Mouse (Mus musculus) adipose tissue, adult 10 weeks (tissue): ENCODE measurements around the gene Macrod1. TPM values are rescaled to one million over a fixed set of nuclear protein-coding genes. Genes with fewer than 3 reads are reported as not detected.

ENCODE experiments used
- polyA plus RNA-seq: library from polyadenylated mRNA; stranded (reverse); fragments of 350-450 nt; fragmentation: Illumina TruSeq; extraction: RNeasy Lipid Tissue Mini Kit (QIAGEN cat#74804); gene quantifications from one replicate; pipeline ENCODE4 v1.2.3, GENCODE M21; 2014; ENCODE audit warnings: low read depth, low replicate concordance

The Macrod1 gene
- 26.8 TPM for polyA plus RNA-seq

DNA sequence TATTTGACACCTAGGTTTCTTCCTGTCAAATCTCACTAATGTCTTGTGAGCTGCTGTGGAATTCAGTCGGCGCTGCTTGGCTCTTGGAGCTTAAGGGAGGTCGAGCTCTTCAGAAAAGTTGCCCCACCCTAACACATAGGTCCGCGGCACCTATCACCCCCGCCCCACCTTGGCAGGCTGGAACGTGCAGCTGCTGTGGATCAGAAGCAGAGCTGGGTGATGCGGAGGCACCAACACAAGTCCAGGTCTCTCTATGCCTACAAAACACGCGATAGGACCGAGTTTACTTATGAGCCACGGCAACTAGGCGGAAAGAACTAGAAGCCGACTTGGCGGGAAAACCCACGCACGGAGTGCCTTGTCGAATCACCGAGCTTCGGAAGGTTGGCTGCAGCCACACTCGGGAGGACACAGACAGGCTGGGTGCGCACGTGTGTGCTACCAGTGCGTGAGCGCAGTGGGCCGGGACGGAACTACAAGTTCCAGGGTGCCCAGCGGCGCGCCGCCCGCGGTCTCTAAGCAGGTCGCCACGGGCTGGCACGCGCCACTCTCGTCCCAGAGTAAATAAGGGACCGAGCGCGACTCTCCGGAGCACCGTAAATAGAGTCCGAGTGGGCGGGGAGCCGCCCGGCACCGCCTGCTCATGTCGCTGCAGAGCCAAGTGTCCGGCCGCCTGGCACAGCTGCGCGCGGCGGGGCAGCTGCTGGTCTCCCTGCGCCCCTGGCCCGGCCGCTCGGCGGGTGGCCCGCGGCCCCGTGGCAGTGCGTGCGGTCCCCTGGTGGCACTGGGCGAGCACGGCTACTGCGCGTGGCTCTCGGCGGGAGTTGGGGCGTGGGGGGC lies at the start of gene Macrod1:
TSS of gene Macrod1 (plus strand) at position 563 of the 840 bp plus-strand sequence.

DNA sequence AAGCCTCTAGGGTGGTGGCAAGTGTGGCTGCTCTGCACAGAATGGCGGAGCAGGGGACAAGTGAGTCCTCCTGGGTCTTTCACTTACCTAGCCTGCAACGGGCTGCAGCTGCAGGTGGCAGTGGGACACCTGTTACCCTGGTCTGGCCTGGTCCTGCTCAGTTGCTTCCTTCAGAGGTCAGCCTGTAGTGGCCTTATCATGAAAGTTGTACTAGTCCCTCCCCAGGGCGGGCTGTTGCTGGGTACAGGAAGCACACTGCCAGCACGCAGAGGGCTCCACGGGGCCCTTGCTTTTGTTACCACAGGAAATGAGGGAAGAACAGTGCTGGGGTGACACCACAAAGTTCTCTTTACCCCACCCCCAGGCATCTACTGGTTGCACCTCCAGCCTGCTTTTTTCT lies 37.4 kb upstream of the Macrod1 start, which contains the start of gene Fermt3:
TSS of gene Fermt3 (minus strand) at position 279 of the 400 bp plus-strand sequence.

DNA sequence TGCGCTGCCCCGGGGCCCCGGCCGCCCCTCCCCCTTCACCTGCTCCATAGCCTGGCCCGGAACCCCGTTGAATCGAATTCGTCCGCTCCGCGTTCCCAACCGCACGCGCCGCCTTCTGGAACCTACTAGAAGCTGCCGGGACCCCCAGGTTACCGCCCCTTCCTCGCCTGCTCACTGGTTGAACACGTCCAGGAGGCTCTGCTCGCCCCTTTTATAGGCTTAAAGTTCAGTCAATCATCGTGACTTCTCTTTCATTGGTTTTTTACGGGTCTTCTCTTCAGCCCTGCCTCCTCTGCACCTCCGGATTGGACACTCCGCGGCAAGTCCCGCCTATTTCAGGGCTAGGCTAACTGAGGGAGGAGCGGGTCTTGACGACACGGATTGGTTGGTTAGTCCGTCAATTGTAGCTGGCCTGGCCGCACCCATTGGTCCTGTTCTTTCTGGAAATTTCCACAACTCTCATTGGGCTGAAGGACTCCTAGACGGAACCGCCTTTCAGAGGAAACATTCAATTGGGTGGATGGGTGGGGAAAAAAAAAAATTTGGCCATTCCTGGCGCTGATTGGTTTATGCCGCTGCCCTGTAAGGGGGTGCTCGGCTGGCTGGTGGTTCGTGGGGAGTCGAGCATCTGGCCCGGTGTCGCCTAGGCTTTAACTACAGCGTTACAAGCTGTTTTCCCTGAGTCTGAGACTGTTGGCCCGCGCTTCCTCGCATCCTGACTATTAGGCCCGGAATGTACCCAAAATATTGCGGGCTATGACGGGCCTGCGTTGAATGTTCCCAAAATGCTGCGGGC lies 16.6 kb upstream of the Macrod1 start, which contains the start of gene Stip1:
TSS of gene Stip1 (minus strand) at position 127 of the 796 bp plus-strand sequence.

GRCm38 (mm10) chr19:7105544-7105943 lies 48.9 kb downstream of the Macrod1 start, which contains the start of gene Flrt1:
TSS of gene Flrt1 (minus strand) at chr19:7105729.

GRCm38 (mm10) chr19:7205753-7206736 lies 149.4 kb downstream of the Macrod1 start, which contains the start of gene Otub1:
TSS of gene Otub1 (minus strand) at chr19:7206316.

GRCm38 (mm10) chr19:7217162-7217925 lies 160.7 kb downstream of the Macrod1 start, which contains the start of gene Cox8a:
TSS of gene Cox8a (minus strand) at chr19:7217616.

GRCm38 (mm10) chr19:7240782-7241690 lies 184.4 kb downstream of the Macrod1 start, which contains the start of gene Naa40:
TSS of gene Naa40 (minus strand) at chr19:7241183.

Other genes starting within 250 kb of the Macrod1 start
- 20.0 TPM for gene Rps6ka4, start 216.2 kb upstream of the Macrod1 start, polyA plus RNA-seq
- gene Ccdc88b, start 198.6 kb upstream of the Macrod1 start, polyA plus RNA-seq, result 2.5 TPM
- 56.4 TPM for gene Trmt112, start 147.1 kb upstream of the Macrod1 start, polyA plus RNA-seq
- 299 TPM for gene Prdx5, start 146.7 kb upstream of the Macrod1 start, polyA plus RNA-seq
- 28.7 TPM for gene Esrra, start 135.0 kb upstream of the Macrod1 start, polyA plus RNA-seq
- gene Catsperz, start 131.4 kb upstream of the Macrod1 start, polyA plus RNA-seq, result 10.1 TPM
- 0.31 TPM for gene Kcnk4, start 122.3 kb upstream of the Macrod1 start, polyA plus RNA-seq
- gene Bad, start 114.9 kb upstream of the Macrod1 start, polyA plus RNA-seq, result 54.0 TPM
- gene Gpr137, start 114.3 kb upstream of the Macrod1 start, polyA plus RNA-seq, result 57.9 TPM
- gene Ppp1r14b, start 81.8 kb upstream of the Macrod1 start, polyA plus RNA-seq, result 81.3 TPM
- gene Plcb3, start 80.3 kb upstream of the Macrod1 start, polyA plus RNA-seq, result 38.0 TPM
- 204 TPM for gene Fkbp2, start 76.3 kb upstream of the Macrod1 start, polyA plus RNA-seq
- gene Vegfb, start 69.2 kb upstream of the Macrod1 start, polyA plus RNA-seq, result 60.0 TPM
- gene Dnajc4, start 64.2 kb upstream of the Macrod1 start, polyA plus RNA-seq, result 40.7 TPM
- gene Nudt22, start 60.7 kb upstream of the Macrod1 start, polyA plus RNA-seq, result 23.3 TPM
- 11.9 TPM for gene Trpt1, start 60.7 kb upstream of the Macrod1 start, polyA plus RNA-seq
- gene Fermt3, start 37.3 kb upstream of the Macrod1 start, polyA plus RNA-seq, result 10.2 TPM
- gene Stip1, start 16.8 kb upstream of the Macrod1 start, polyA plus RNA-seq, result 65.5 TPM
- 0.72 TPM for gene Flrt1, start 48.9 kb downstream of the Macrod1 start, polyA plus RNA-seq
- gene Otub1, start 149.5 kb downstream of the Macrod1 start, polyA plus RNA-seq, result 73.7 TPM
- 781 TPM for gene Cox8a, start 160.8 kb downstream of the Macrod1 start, polyA plus RNA-seq
- 31.2 TPM for gene Naa40, start 184.4 kb downstream of the Macrod1 start, polyA plus RNA-seq
- 8.1 TPM for gene Rcor2, start 210.5 kb downstream of the Macrod1 start, polyA plus RNA-seq